Mouse (Mus musculus) heart, embryonic 10.5 days (tissue): ENCODE measurements at regions not wholly inside any gene's neighbourhood (a gene's known extent, or its start where the extent isn't known, plus 50 kb on each side); places are given as distances from the start of the nearest gene placed in this dataset.

Experiments
- DNase-seq: peaks from one replicate; pipeline ENCODE4 v3.0.0-alpha.2; 2017; ENCODE audit warnings: low spot score
- H3K27ac ChIP-seq: fragments of 300-500 bp; sonication (generic); 2 replicates; pipeline ENCODE4 v1.5.1; 2016; ENCODE audit warnings: mild to moderate bottlenecking
- H3K27me3 ChIP-seq: fragments of 300-500 bp; sonication (generic); 2 replicates; pipeline ENCODE4 v1.6.1; 2016; ENCODE audit warnings: mild to moderate bottlenecking; ENCODE audit not compliant: poor library complexity, insufficient read depth, severe bottlenecking
- H3K36me3 ChIP-seq: fragments of 300-500 bp; sonication (generic); 2 replicates; pipeline ENCODE4 v1.6.1; 2016; ENCODE audit warnings: mild to moderate bottlenecking, moderate library complexity
- H3K4me1 ChIP-seq: fragments of 300-500 bp; sonication (generic); 2 replicates; pipeline ENCODE4 v1.6.1; 2016; ENCODE audit warnings: mild to moderate bottlenecking
- H3K4me3 ChIP-seq: fragments of 300-500 bp; sonication (generic); 2 replicates; pipeline ENCODE4 v1.5.1; 2016; ENCODE audit warnings: mild to moderate bottlenecking, moderate library complexity
- H3K9me3 ChIP-seq: fragments of 300-500 bp; sonication (generic); 2 replicates; pipeline ENCODE4 v1.6.1; 2016; ENCODE audit warnings: mild to moderate bottlenecking, moderate library complexity
- WGBS: fragments of 180-500 bp; shearing (Covaris S2); methylation state at CpG from one replicate; pipeline ENCODE4 v1.1.7; 2016; 5-methylcytosine and 5-hydroxymethylcytosine counted together

GRCm38 (mm10) chr13:97317633-97318032, 76.7 kb downstream of the Enc1 start:
- no peak for DNase-seq
- Histone ChIP-seq H3K9me3 (no peaks in the 10 kb centered on the region), H3K27me3 (0 out of 2 replicates have a peak, but pooled peaks cover 6% of the 10 kb centered on the region), H3K4me1 (peaks cover 40% of the 10 kb centered on the region), H3K36me3 (no peaks in the 10 kb centered on the region), H3K4me3 (no peak overlapping the region), H3K27ac (peak overlapping the region; percentile 30; the same call in 1 of the 2 replicates)
- 16% methylated on average over 3 of the region's 3 CpGs for WGBS

- 0 out of 2 replicates have a peak, but pooled peaks cover 6% of the 10 kb centered on the region for H3K27me3 ChIP-seq
- no peaks in the 10 kb centered on the region for H3K36me3 ChIP-seq
- H3K27ac ChIP-seq: 0 out of 2 replicates have a peak overlapping the region, but pooled peaks have one; percentile 23
- H3K9me3 ChIP-seq: no peaks in the 10 kb centered on the region
- H3K4me3 ChIP-seq: no peak overlapping the region
- peaks cover 43% of the 10 kb centered on the region for H3K4me1 ChIP-seq
- no peak for DNase-seq
- WGBS: 73% methylated on average over 16 of the region's 16 CpGs
These were observed 71.8 kb downstream of the Enc1 start for GRCm38 (mm10) chr13:97312420-97313370.

GRCm38 (mm10) chr13:97311340-97311739, 70.4 kb downstream of the Enc1 start:
- Histone ChIP-seq H3K4me3 (no peak overlapping the region), H3K4me1 (peaks cover 38% of the 10 kb centered on the region), H3K27ac (0 out of 2 replicates have a peak overlapping the region, but pooled peaks have one; percentile 36), H3K9me3 (no peaks in the 10 kb centered on the region), H3K27me3 (0 out of 2 replicates have a peak, but pooled peaks cover 6% of the 10 kb centered on the region), H3K36me3 (no peaks in the 10 kb centered on the region)
- DNase-seq: no peak
- 22% methylated on average over 4 of the region's 4 CpGs for WGBS

- no peaks in the 10 kb centered on the region for H3K36me3 ChIP-seq
- H3K27me3 ChIP-seq: 0 out of 2 replicates have a peak, but pooled peaks cover 6% of the 10 kb centered on the region
- DNase-seq: no peak
- no peak overlapping the region for H3K4me3 ChIP-seq
- no peaks in the 10 kb centered on the region for H3K9me3 ChIP-seq
- H3K27ac ChIP-seq: no peak overlapping the region
- peaks cover 38% of the 10 kb centered on the region for H3K4me1 ChIP-seq
- WGBS: 55% methylated on average over 3 of the region's 3 CpGs
These were observed 69.9 kb downstream of the Enc1 start for GRCm38 (mm10) chr13:97310855-97311189.

- Histone ChIP-seq H3K27ac (no peak overlapping the region), H3K36me3 (no peaks in the 10 kb centered on the region), H3K27me3 (0 out of 2 replicates have a peak, but pooled peaks cover 4% of the 10 kb centered on the region)
These were observed 69.4 kb downstream of the Enc1 start for GRCm38 (mm10) chr13:97310186-97310854.

GRCm38 (mm10) chr13:97309411-97309810, 68.5 kb downstream of the Enc1 start:
- peaks cover 38% of the 10 kb centered on the region for H3K4me1 ChIP-seq
- no peak overlapping the region for H3K4me3 ChIP-seq
- H3K27ac ChIP-seq: no peak overlapping the region
- DNase-seq: no peak
- 86% methylated on average over 3 of the region's 3 CpGs for WGBS
- H3K27me3 ChIP-seq: no peaks in the 10 kb centered on the region
- no peaks in the 10 kb centered on the region for H3K9me3 ChIP-seq
- H3K36me3 ChIP-seq: no peaks in the 10 kb centered on the region

More at GRCm38 (mm10) chr13:97310186-97310854, 69.4 kb downstream of the Enc1 start:
- H3K4me3 ChIP-seq: no peak overlapping the region
- no peaks in the 10 kb centered on the region for H3K9me3 ChIP-seq
- H3K4me1 ChIP-seq: peaks cover 38% of the 10 kb centered on the region
- no peak for DNase-seq
- 55% methylated on average over 8 of the region's 8 CpGs for WGBS

- H3K27ac ChIP-seq: no peak overlapping the region
- H3K4me1 ChIP-seq: peaks cover 38% of the 10 kb centered on the region
- DNase-seq: no peak
- no peaks in the 10 kb centered on the region for H3K9me3 ChIP-seq
- no peak overlapping the region for H3K4me3 ChIP-seq
- 88% methylated on average over 2 of the region's 2 CpGs for WGBS
- no peaks in the 10 kb centered on the region for H3K36me3 ChIP-seq
- no peaks in the 10 kb centered on the region for H3K27me3 ChIP-seq
These were observed 67.5 kb downstream of the Enc1 start for GRCm38 (mm10) chr13:97308431-97308830.
